Mouse (Mus musculus): ENCODE data around the gene Thra. TPM values are rescaled to one million over a fixed set of nuclear protein-coding genes. Genes with fewer than 3 reads are reported as not detected.
"Not testable (repeated sequence)": the region's sequence is repeated elsewhere in the genome, so short reads cannot be mapped to it uniquely, and the experiment has no call there.

Gene Thra
- polyA plus RNA-seq, 1 experiment, result 495 TPM

GRCm38 (mm10) chr11:98711046-98711434 lies 29.4 kb upstream of the Thra start:
- Histone ChIP-seq H3K4me3 (ENCODE audit: insufficient read depth, low read depth, low read length) (no peak overlapping the region), H3K27ac (ENCODE audit: insufficient read depth, low read depth, low read length) (no peak overlapping the region), H3K4me1 (ENCODE audit: control insufficient read depth, insufficient read depth, low read length) (peaks cover 15% of the 10 kb centered on the region)
- no peak for TF ChIP-seq POLR2A (IDR thresholded peaks at IDR 0.05; ENCODE audit: insufficient read depth, low read depth, low read length)
- no peak for TF ChIP-seq CTCF (IDR thresholded peaks at IDR 0.05; ENCODE audit: insufficient read depth, low read depth, low read length)
- 88% methylated on average over 4 of the region's 4 CpGs for WGBS

GRCm38 (mm10) chr11:98712009-98712408 lies 28.4 kb upstream of the Thra start:
- 66% methylated on average over 6 of the region's 6 CpGs for WGBS
- H3K27ac ChIP-seq (ENCODE audit: insufficient read depth, low read depth, low read length); H3K4me3 ChIP-seq (ENCODE audit: insufficient read depth, low read depth, low read length): not testable (repeated sequence)

GRCm38 (mm10) chr11:98713703-98714102 lies 26.7 kb upstream of the Thra start:
- Histone ChIP-seq H3K4me3 (ENCODE audit: insufficient read depth, low read depth, low read length) (no peak overlapping the region), H3K27ac (ENCODE audit: insufficient read depth, low read depth, low read length) (no peak overlapping the region), H3K4me1 (ENCODE audit: control insufficient read depth, insufficient read depth, low read length) (peaks cover 28% of the 10 kb centered on the region)
- 84% methylated on average over 12 of the region's 12 CpGs for WGBS
- TF ChIP-seq CTCF (IDR thresholded peaks at IDR 0.05; ENCODE audit: insufficient read depth, low read depth, low read length) (no peak), POLR2A (IDR thresholded peaks at IDR 0.05; ENCODE audit: insufficient read depth, low read depth, low read length) (no peak)

More at GRCm38 (mm10) chr11:98712009-98712408, 28.4 kb upstream of the Thra start:
- peaks cover 15% of the 10 kb centered on the region for H3K4me1 ChIP-seq (ENCODE audit: control insufficient read depth, insufficient read depth, low read length)

GRCm38 (mm10) chr11:98715946-98716345 lies 24.5 kb upstream of the Thra start:
- 93% methylated on average over 9 of the region's 9 CpGs for WGBS
- Histone ChIP-seq H3K4me1 (ENCODE audit: control insufficient read depth, insufficient read depth, low read length) (peaks cover 13% of the 10 kb centered on the region), H3K4me3 (ENCODE audit: insufficient read depth, low read depth, low read length) (no peak overlapping the region), H3K27ac (ENCODE audit: insufficient read depth, low read depth, low read length) (no peak overlapping the region)
- TF ChIP-seq CTCF (IDR thresholded peaks at IDR 0.05; ENCODE audit: insufficient read depth, low read depth, low read length) (no peak), POLR2A (IDR thresholded peaks at IDR 0.05; ENCODE audit: insufficient read depth, low read depth, low read length) (no peak)

- 0 out of 2 replicates have a peak overlapping the region, but pooled peaks have one; percentile 14 for H3K27ac ChIP-seq (ENCODE audit: insufficient read depth, low read depth, low read length)
- 4% methylated on average over 13 of the region's 13 CpGs for WGBS
Observed at GRCm38 (mm10) chr11:98717904-98718303, 22.5 kb upstream of the Thra start.

GRCm38 (mm10) chr11:98720756-98721155 lies 19.7 kb upstream of the Thra start:
- whole genome bisulfite sequencing, result 65% methylated on average over 2 of the region's 2 CpGs
- Histone ChIP-seq H3K27ac (ENCODE audit: insufficient read depth, low read depth, low read length) (no peak overlapping the region), H3K4me1 (ENCODE audit: control insufficient read depth, insufficient read depth, low read length) (peaks cover 20% of the 10 kb centered on the region), H3K4me3 (ENCODE audit: insufficient read depth, low read depth, low read length) (no peak overlapping the region)
- no peak for TF ChIP-seq CTCF (IDR thresholded peaks at IDR 0.05; ENCODE audit: insufficient read depth, low read depth, low read length)
- TF ChIP-seq POLR2A (IDR thresholded peaks at IDR 0.05; ENCODE audit: insufficient read depth, low read depth, low read length), result no peak

More at GRCm38 (mm10) chr11:98717904-98718303, 22.5 kb upstream of the Thra start:
- no peak overlapping the region for H3K4me3 ChIP-seq (ENCODE audit: insufficient read depth, low read depth, low read length)
- TF ChIP-seq POLR2A (IDR thresholded peaks at IDR 0.05; ENCODE audit: insufficient read depth, low read depth, low read length) (no peak), CTCF (IDR thresholded peaks at IDR 0.05; ENCODE audit: insufficient read depth, low read depth, low read length) (peak; percentile 92)
- H3K4me1 ChIP-seq (ENCODE audit: control insufficient read depth, insufficient read depth, low read length), result peaks cover 20% of the 10 kb centered on the region

GRCm38 (mm10) chr11:98721458-98722226 lies 18.8 kb upstream of the Thra start:
- Histone ChIP-seq H3K4me3 (ENCODE audit: insufficient read depth, low read depth, low read length) (no peak overlapping the region), H3K27ac (ENCODE audit: insufficient read depth, low read depth, low read length) (peak overlapping the region; percentile 31; the same call in 1 of the 2 replicates), H3K4me1 (ENCODE audit: control insufficient read depth, insufficient read depth, low read length) (peaks cover 20% of the 10 kb centered on the region)
- 47% methylated on average over 24 of the region's 24 CpGs for WGBS
- TF ChIP-seq CTCF (IDR thresholded peaks at IDR 0.05; ENCODE audit: insufficient read depth, low read depth, low read length) (no peak), POLR2A (IDR thresholded peaks at IDR 0.05; ENCODE audit: insufficient read depth, low read depth, low read length) (no peak)

- no peak overlapping the region for H3K27ac ChIP-seq (ENCODE audit: insufficient read depth, low read depth, low read length)
- H3K4me3 ChIP-seq (ENCODE audit: insufficient read depth, low read depth, low read length), result no peak overlapping the region
- peaks cover 13% of the 10 kb centered on the region for H3K4me1 ChIP-seq (ENCODE audit: control insufficient read depth, insufficient read depth, low read length)
- 88% methylated on average over 7 of the region's 7 CpGs for WGBS
- no peak for TF ChIP-seq CTCF (IDR thresholded peaks at IDR 0.05; ENCODE audit: insufficient read depth, low read depth, low read length)
- TF ChIP-seq POLR2A (IDR thresholded peaks at IDR 0.05; ENCODE audit: insufficient read depth, low read depth, low read length), result no peak
Observed at GRCm38 (mm10) chr11:98723098-98723497, 17.3 kb upstream of the Thra start.

- Histone ChIP-seq H3K4me1 (ENCODE audit: control insufficient read depth, insufficient read depth, low read length) (peaks cover 16% of the 10 kb centered on the region), H3K4me3 (ENCODE audit: insufficient read depth, low read depth, low read length) (no peak overlapping the region), H3K27ac (ENCODE audit: insufficient read depth, low read depth, low read length) (no peak overlapping the region)
- TF ChIP-seq CTCF (IDR thresholded peaks at IDR 0.05; ENCODE audit: insufficient read depth, low read depth, low read length), result no peak
- TF ChIP-seq POLR2A (IDR thresholded peaks at IDR 0.05; ENCODE audit: insufficient read depth, low read depth, low read length), result no peak
- 96% methylated on average over 15 of the region's 15 CpGs for WGBS
Observed at GRCm38 (mm10) chr11:98725926-98726506, 14.4 kb upstream of the Thra start.

Data from olfactory bulb, adult 2 months (tissue).